Comparison of ENCODE assay signal across 30 mouse cellular contexts in the genomic region with DNA sequence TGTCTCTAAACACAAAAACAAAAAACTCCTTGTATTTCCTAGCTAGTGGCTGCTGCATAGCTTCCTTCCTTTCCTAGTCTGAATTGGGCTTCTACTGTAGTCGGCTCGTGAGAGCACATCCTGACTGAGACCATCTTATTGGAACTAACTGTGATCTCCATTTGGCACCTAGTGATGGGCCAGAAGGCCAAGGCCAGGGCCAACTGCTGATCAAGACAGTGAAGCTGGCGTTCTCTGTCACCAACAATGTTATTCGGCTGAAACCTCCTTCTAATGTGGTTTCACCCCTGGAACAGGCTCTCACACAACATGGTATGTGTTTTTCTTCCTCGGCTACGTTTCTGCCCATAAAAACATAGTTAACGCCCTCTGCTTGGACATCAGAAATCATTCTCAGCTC. TPM values are rescaled to one million over a fixed set of nuclear protein-coding genes. Genes with fewer than 3 reads are reported as not detected.
DNase-seq lines count a peak whose midpoint lies in the region; ATAC-seq and TF ChIP-seq lines count a peak whose summit lies in the region.
"Had no signal": no experiment of that assay in that cellular context is flagged by ENCODE, and none has a peak within 500 bp of the region (broad histone marks: within the 10 kb centered on the region; RNA-seq: fewer than 3 reads in every experiment).

No protein-coding gene starts in this region.

- H3K4me1 ChIP-seq in hindbrain, embryonic 10.5 days (replicated peaks) = no peaks in the 10 kb centered on the region
- H3K4me1 ChIP-seq: embryonic facial prominence, embryonic 10.5 days; embryonic facial prominence, embryonic 13.5 days; forebrain, embryonic 12.5 days; forebrain, embryonic 15.5 days; hindbrain, embryonic 13.5 days; intestine, embryonic 15.5 days had no signal

- H3K27ac ChIP-seq in gastrocnemius, adult 2 months = peak overlapping the region; percentile 72
- H3K27ac ChIP-seq in hindbrain, embryonic 10.5 days = no peak overlapping the region
- H3K27ac ChIP-seq: embryonic facial prominence, embryonic 10.5 days; embryonic facial prominence, embryonic 13.5 days; forebrain, embryonic 12.5 days; forebrain, embryonic 15.5 days; hindbrain, embryonic 13.5 days; intestine, embryonic 15.5 days had no signal

- H3K36me3 ChIP-seq in hindbrain, embryonic 10.5 days = peaks cover 100% of the 10 kb centered on the region

- intact Hi-C loops in gastrocnemius, adult 2 months (cut with DNase I) = no loop called here
- intact Hi-C loops in gastrocnemius, postnatal 36 days (cut with DNase I) = no loop called here

- 95% methylated on average over 7 of the region's 7 CpGs for WGBS in hindbrain, embryonic 10.5 days

- H3K4me3 ChIP-seq in gastrocnemius, adult 2 months = no peak overlapping the region
- H3K4me3 ChIP-seq in hindbrain, embryonic 10.5 days = no peak overlapping the region
- H3K4me3 ChIP-seq: embryonic facial prominence, embryonic 10.5 days; embryonic facial prominence, embryonic 13.5 days; erythroblast, embryonic 14.5 days; forebrain, embryonic 12.5 days; forebrain, embryonic 15.5 days; hindbrain, embryonic 13.5 days; intestine, embryonic 15.5 days had no signal

- H3K9me3 ChIP-seq in hindbrain, embryonic 10.5 days = no peaks in the 10 kb centered on the region
- H3K9me3 ChIP-seq: embryonic facial prominence, embryonic 10.5 days; embryonic facial prominence, embryonic 13.5 days; forebrain, embryonic 12.5 days; forebrain, embryonic 15.5 days; hindbrain, embryonic 13.5 days; intestine, embryonic 15.5 days had no signal

- no peaks in the 10 kb centered on the region for H3K27me3 ChIP-seq in hindbrain, embryonic 10.5 days (ENCODE audit: insufficient read depth, poor library complexity, severe bottlenecking)
- H3K27me3 ChIP-seq: embryonic facial prominence, embryonic 13.5 days; forebrain, embryonic 12.5 days; forebrain, embryonic 15.5 days; hindbrain, embryonic 13.5 days; intestine, embryonic 15.5 days had no signal

- peak; percentile 23 to 75 for DNase-seq in adrenal gland, adult (ENCODE audit: inconsistent age in 2 of 2, low spot score in 1 of 2)
- no peak for DNase-seq in adrenal gland, postnatal 10 days
- DNase-seq in cerebellum, adult 18-20 months = peak; percentile 49 to 58
- no peak for DNase-seq in gastrocnemius, adult 2 months
- no peak for DNase-seq in gastrocnemius, postnatal 36 days
- DNase-seq in hindbrain, embryonic 10.5 days (ENCODE audit: low spot score) = no peak
- DNase-seq: embryo, embryonic 11 days; gastrocnemius, postnatal 10 days; heart, adult 11 months; kidney, adult 11 months; kidney, adult 9 months had no signal

- TF ChIP-seq CTCF in gastrocnemius, adult 2 months (IDR thresholded peaks at IDR 0.05) = no peak

- no peak for ATAC-seq in cerebellum, adult (ENCODE audit: insufficient number of reproducible peaks, low FRiP score, low TSS enrichment)
- ATAC-seq: activated CD4-positive, CD25-positive, alpha-beta regulatory T cell, adult 4 months; forebrain, embryonic 15.5 days; hindbrain, embryonic 16.5 days; intestine, embryonic 15.5 days had no signal

RNA-seq across cellular contexts. Expression of a gene that starts 31.9 kb away (rescaled TPM):
- total RNA-seq in adrenal gland, postnatal 10 days (2021) = 10 to 100 TPM; 70.9 to 89.7 TPM
- total RNA-seq in gastrocnemius, adult 2 months (2021) = 10 to 100 TPM; 12.7 to 18.8 TPM
- total RNA-seq in gastrocnemius, postnatal 36 days (2021) = 10 to 100 TPM; 16.3 to 17.6 TPM
- 80.5 and 89.3 TPM in 2 replicates for polyA plus RNA-seq in hindbrain, embryonic 10.5 days (2016; fragmentation: Nextera tagmentation; extraction: Ambion mirVana)

RNA-seq across cellular contexts. Expression of a gene that starts 36.8 kb away (rescaled TPM):
- total RNA-seq in adrenal gland, postnatal 10 days (2021) = 100 to 1,000 TPM in 1 of 2 experiments, 10 to 100 TPM in 1; 97.5 to 111 TPM
- 10 to 100 TPM; 15.5 to 39.0 TPM for total RNA-seq in gastrocnemius, adult 2 months (2021)
- total RNA-seq in gastrocnemius, postnatal 36 days (2021) = 10 to 100 TPM; 15.5 to 19.6 TPM
- 29.7 and 33.6 TPM in 2 replicates for polyA plus RNA-seq in hindbrain, embryonic 10.5 days (2016; fragmentation: Nextera tagmentation; extraction: Ambion mirVana)

RNA-seq across cellular contexts. Expression of a gene that starts 41.1 kb away (rescaled TPM):
- total RNA-seq in adrenal gland, postnatal 10 days (2021) = 10 to 100 TPM; 37.9 to 45.3 TPM
- 1 to 10 TPM; 8.4 to 9.9 TPM for total RNA-seq in gastrocnemius, adult 2 months (2021)
- total RNA-seq in gastrocnemius, postnatal 36 days (2021) = 1 to 10 TPM; 6.9 to 9.1 TPM
- 62.2 and 62.6 TPM in 2 replicates for polyA plus RNA-seq in hindbrain, embryonic 10.5 days (2016; fragmentation: Nextera tagmentation; extraction: Ambion mirVana)

RNA-seq across cellular contexts. Expression of a gene that starts 41.1 kb away (rescaled TPM):
- 10 to 100 TPM; 43.4 to 46.2 TPM for total RNA-seq in adrenal gland, postnatal 10 days (2021)
- 10 to 100 TPM; 20.2 to 21.0 TPM for total RNA-seq in gastrocnemius, adult 2 months (2021)
- total RNA-seq in gastrocnemius, postnatal 36 days (2021) = 10 to 100 TPM; 20.9 to 21.2 TPM
- polyA plus RNA-seq in hindbrain, embryonic 10.5 days (2016; fragmentation: Nextera tagmentation; extraction: Ambion mirVana) = 25.7 and 26.6 TPM in 2 replicates

RNA-seq across cellular contexts. Expression of a gene that starts 46.4 kb away (rescaled TPM):
- not detected for total RNA-seq in adrenal gland, postnatal 10 days (2021)
- 1 to 10 TPM in 1 of 2 experiments, not detected in 1; 1.8 TPM for total RNA-seq in gastrocnemius, adult 2 months (2021)
- total RNA-seq in gastrocnemius, postnatal 36 days (2021) = not detected
- not detected in 2 replicates for polyA plus RNA-seq in hindbrain, embryonic 10.5 days (2016; fragmentation: Nextera tagmentation; extraction: Ambion mirVana)
- total RNA-seq: adrenal gland, adult 18-20 months; adrenal gland, postnatal 36 days; ES-E14; gastrocnemius, postnatal 10 days; gastrocnemius, postnatal 4 days; hematopoietic stem cell, adult 5-6 weeks had no signal
- polyA plus RNA-seq: activated CD4-positive, CD25-positive, alpha-beta regulatory T cell, adult 4 months; cortical plate, adult 2 months; embryonic facial prominence, embryonic 10.5 days; embryonic facial prominence, embryonic 13.5 days; erythroblast, embryonic 14.5 days; forebrain, embryonic 12.5 days; forebrain, embryonic 15.5 days; heart, embryonic 11.5 days; heart, embryonic 14.5 days; heart, postnatal 0 days; hindbrain, embryonic 13.5 days; hindbrain, embryonic 16.5 days; intestine, embryonic 15.5 days had no signal

Comparison
In these comparisons a context has a peak if more than half of its experiments do, and no peak if none do; other contexts are left out.
1. DNase-seq: peak in adrenal gland, adult (2 of 2) and cerebellum, adult 18-20 months (2 of 2); none in adrenal gland, postnatal 10 days (single experiment), gastrocnemius, adult 2 months (single experiment), gastrocnemius, postnatal 36 days (0 of 2) and hindbrain, embryonic 10.5 days (single experiment).